Mouse (Mus musculus): ENCODE data around the gene Lypd3.

DNA sequence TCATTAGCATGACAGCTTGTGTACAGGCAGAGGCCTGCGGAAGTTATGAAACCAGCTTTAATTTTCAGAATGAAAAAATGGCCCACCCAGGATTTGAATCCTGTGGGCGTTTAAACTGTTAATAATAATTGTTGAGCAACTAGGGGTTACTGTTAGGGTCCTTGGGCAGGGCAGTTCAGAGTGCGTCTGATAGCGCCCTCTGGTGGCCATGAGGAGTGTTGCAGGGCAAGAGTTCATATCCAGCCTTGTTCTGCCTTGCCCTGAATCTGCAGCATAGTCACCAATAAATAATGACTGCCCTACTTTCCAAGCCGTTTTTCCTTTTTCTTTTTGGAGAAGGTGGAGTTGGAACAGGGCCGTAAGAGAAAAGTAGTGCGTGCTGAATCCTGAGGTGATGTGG, 17.3 kb downstream of the Lypd3 start:
- TF ChIP-seq CTCF (IDR thresholded peaks at IDR 0.05; ENCODE audit: control insufficient read depth, insufficient read depth, insufficient replicate concordance, low read depth, low read length) (peak; percentile 97), POLR2A (IDR thresholded peaks at IDR 0.05; ENCODE audit: control insufficient read depth, low read depth, low read length) (no peak)
